Mouse (Mus musculus): ENCODE measurements around the gene Rabif. TPM values are rescaled to one million over a fixed set of nuclear protein-coding genes. Genes with fewer than 3 reads are reported as not detected.
A peak's percentile ranks its signal among the peaks of the same experiment; 100 is the strongest.
"Not testable (repeated sequence)": the region's sequence is repeated elsewhere in the genome, so short reads cannot be mapped to it uniquely, and the experiment has no call there.

Gene Rabif
- polyA plus RNA-seq (2015; fragmentation: Nextera tagmentation; extraction: Ambion mirVana) = 73.3 and 78.5 TPM in 2 replicates

DNA sequence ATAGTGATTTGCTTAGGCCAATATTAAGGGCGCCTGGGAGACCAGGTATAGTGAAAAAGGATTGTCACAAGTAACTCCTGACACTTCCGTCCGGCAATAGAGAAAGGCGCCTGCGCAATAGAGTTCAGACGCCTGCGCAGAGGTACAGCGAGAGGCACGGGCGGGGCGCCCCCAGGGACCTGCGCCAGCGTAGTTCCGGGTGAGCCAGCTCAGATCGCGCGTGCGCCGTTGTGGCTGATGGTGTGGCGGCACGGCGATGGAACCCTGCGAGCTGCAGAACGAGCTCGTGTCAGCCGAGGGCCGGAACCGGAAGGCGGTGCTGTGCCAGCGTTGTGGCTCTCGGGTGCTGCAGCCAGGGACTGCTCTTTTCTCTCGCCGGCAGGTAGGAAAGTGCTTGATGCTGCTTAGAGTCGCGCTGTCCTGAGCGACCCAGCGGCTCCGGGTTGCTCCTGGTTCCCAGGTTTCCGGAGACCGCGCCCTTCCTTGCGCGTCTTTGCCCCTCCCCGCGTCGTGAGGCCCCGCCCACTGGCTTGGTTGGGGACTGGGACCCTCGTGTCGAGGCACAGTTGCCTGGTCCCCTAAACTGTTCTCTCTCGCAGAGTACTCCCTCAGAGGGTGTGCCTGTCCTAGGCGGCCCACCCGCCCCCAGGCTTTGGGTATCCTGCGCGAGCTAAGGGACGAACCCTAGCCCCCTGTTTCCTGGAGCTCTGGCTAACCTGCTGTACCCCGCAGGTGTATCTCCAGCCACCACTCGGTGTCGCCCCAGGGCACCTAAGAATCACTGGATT, at the start of gene Rabif:
Gene Rabif, plus strand, starts transcription at position 221 of the 788 bp plus-strand sequence.
- ATAC-seq = peak; percentile 99
- Histone ChIP-seq H3K4me2 (ENCODE audit: low read length) (peak within 1 kb of the TSS; percentile 73), H3K27ac (ENCODE audit: low read length) (peak within 1 kb of the TSS; percentile 95), H3K4me1 (ENCODE audit: control insufficient read depth, insufficient read depth, low read length) (peaks cover 15% of the 10 kb centered on the region), H3K9ac (ENCODE audit: low read depth, low read length) (peak within 1 kb of the TSS; percentile 80), H3K9me3 (replicated peaks; ENCODE audit: control insufficient read depth, low read length, poor library complexity, severe bottlenecking) (no peaks in the 10 kb centered on the region), H3K36me3 (ENCODE audit: control insufficient read depth, insufficient read depth, low read length) (no peaks in the 10 kb centered on the region), H3K27me3 (ENCODE audit: control insufficient read depth, insufficient read depth, low read depth, low read length) (no peaks in the 10 kb centered on the region), H3K4me3 (ENCODE audit: low read depth, low read length) (peak within 1 kb of the TSS; percentile 77)
- under 1% methylated on average over 57 of the region's 58 CpGs for WGBS

DNA sequence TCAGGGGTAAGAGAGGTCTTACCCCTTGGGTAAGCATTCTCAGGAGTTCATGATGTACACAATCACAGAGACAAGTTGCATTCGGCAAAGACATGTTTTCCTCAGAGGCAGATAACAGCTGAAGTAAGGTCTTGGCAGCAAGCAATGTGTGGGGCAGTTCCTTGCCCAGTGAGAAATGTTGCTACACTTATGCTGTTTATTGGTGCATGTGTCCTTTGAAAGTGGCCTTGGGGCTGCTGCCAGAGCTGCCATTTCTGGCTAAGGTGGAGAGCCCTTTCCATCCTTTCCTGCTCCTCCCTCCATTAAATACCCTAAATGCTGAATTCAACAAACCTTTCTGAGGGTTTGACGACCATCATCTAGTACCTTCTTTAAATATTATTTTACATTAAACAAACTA, 49.0 kb upstream of the Rabif start:
- H3K4me2 ChIP-seq (ENCODE audit: low read length) = no peak overlapping the region
- H3K9ac ChIP-seq (ENCODE audit: low read depth, low read length) = no peak overlapping the region
- no peak overlapping the region for H3K27ac ChIP-seq (ENCODE audit: low read length)
- 90% methylated on average over 2 of the region's 2 CpGs for WGBS
- no peak for ATAC-seq
- no peaks in the 10 kb centered on the region for H3K4me1 ChIP-seq (ENCODE audit: control insufficient read depth, insufficient read depth, low read length)
- H3K4me3 ChIP-seq (ENCODE audit: low read depth, low read length) = no peak overlapping the region
- no peaks in the 10 kb centered on the region for H3K27me3 ChIP-seq (ENCODE audit: control insufficient read depth, insufficient read depth, low read depth, low read length)
- H3K9me3 ChIP-seq (replicated peaks; ENCODE audit: control insufficient read depth, low read length, poor library complexity, severe bottlenecking) = no peaks in the 10 kb centered on the region
- H3K36me3 ChIP-seq (ENCODE audit: control insufficient read depth, insufficient read depth, low read length) = no peaks in the 10 kb centered on the region

GRCm38 (mm10) chr1:134448537-134448936, 45.9 kb upstream of the Rabif start:
- WGBS = 66% methylated on average over 3 of the region's 3 CpGs
- not testable (repeated sequence) for H3K4me1 ChIP-seq (ENCODE audit: control insufficient read depth, insufficient read depth, low read length); H3K27ac ChIP-seq (ENCODE audit: low read length); H3K27me3 ChIP-seq (ENCODE audit: control insufficient read depth, insufficient read depth, low read depth, low read length); H3K9me3 ChIP-seq (replicated peaks; ENCODE audit: control insufficient read depth, low read length, poor library complexity, severe bottlenecking); H3K4me2 ChIP-seq (ENCODE audit: low read length); H3K36me3 ChIP-seq (ENCODE audit: control insufficient read depth, insufficient read depth, low read length); ATAC-seq; H3K4me3 ChIP-seq (ENCODE audit: low read depth, low read length); H3K9ac ChIP-seq (ENCODE audit: low read depth, low read length)

- WGBS = 86% methylated on average over 4 of the region's 4 CpGs
- H3K9ac ChIP-seq (ENCODE audit: low read depth, low read length) = no peak overlapping the region
- no peak overlapping the region for H3K27ac ChIP-seq (ENCODE audit: low read length)
- H3K4me2 ChIP-seq (ENCODE audit: low read length) = no peak overlapping the region
- H3K4me3 ChIP-seq (ENCODE audit: low read depth, low read length) = no peak overlapping the region
- peaks cover 7% of the 10 kb centered on the region for H3K4me1 ChIP-seq (ENCODE audit: control insufficient read depth, insufficient read depth, low read length)
- no peaks in the 10 kb centered on the region for H3K36me3 ChIP-seq (ENCODE audit: control insufficient read depth, insufficient read depth, low read length)
- no peaks in the 10 kb centered on the region for H3K27me3 ChIP-seq (ENCODE audit: control insufficient read depth, insufficient read depth, low read depth, low read length)
- ATAC-seq = no peak
- H3K9me3 ChIP-seq (replicated peaks; ENCODE audit: control insufficient read depth, low read length, poor library complexity, severe bottlenecking) = no peaks in the 10 kb centered on the region
These were observed 44.2 kb upstream of the Rabif start for GRCm38 (mm10) chr1:134450201-134450600.

DNA sequence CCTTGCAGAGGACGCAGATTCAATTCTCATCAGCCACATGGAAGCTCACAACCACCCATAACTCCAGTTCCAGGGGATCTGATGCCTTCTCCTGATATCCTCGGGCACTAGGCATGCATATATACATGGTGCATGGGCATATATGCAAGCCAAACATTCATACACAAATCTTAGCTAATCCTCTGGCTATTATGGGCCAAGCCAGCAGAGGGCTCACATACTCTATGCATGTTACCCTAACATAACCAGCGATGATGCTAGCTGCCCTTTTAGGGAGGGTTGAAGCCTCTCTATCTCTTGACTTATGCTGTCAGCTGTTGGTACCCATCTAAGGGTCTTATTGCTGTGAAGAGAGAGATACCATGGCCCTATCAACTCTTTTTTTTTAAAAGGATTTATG, 43.5 kb upstream of the Rabif start:
- WGBS = 51% methylated on average over 3 of the region's 3 CpGs
- Histone ChIP-seq H3K27ac (ENCODE audit: low read length) (no peak overlapping the region), H3K9ac (ENCODE audit: low read depth, low read length) (no peak overlapping the region), H3K4me1 (ENCODE audit: control insufficient read depth, insufficient read depth, low read length) (peaks cover 7% of the 10 kb centered on the region), H3K4me2 (ENCODE audit: low read length) (no peak overlapping the region), H3K4me3 (ENCODE audit: low read depth, low read length) (no peak overlapping the region), H3K27me3 (ENCODE audit: control insufficient read depth, insufficient read depth, low read depth, low read length) (no peaks in the 10 kb centered on the region), H3K36me3 (ENCODE audit: control insufficient read depth, insufficient read depth, low read length) (no peaks in the 10 kb centered on the region), H3K9me3 (replicated peaks; ENCODE audit: control insufficient read depth, low read length, poor library complexity, severe bottlenecking) (no peaks in the 10 kb centered on the region)
- ATAC-seq = no peak

GRCm38 (mm10) chr1:134454904-134455824, 39.3 kb upstream of the Rabif start, which contains the start of gene Klhl12:
Gene Klhl12 (plus strand): TSS chr1:134455531.
- ATAC-seq = peak; percentile 95
- WGBS = under 1% methylated on average over 60 of the region's 61 CpGs

DNA sequence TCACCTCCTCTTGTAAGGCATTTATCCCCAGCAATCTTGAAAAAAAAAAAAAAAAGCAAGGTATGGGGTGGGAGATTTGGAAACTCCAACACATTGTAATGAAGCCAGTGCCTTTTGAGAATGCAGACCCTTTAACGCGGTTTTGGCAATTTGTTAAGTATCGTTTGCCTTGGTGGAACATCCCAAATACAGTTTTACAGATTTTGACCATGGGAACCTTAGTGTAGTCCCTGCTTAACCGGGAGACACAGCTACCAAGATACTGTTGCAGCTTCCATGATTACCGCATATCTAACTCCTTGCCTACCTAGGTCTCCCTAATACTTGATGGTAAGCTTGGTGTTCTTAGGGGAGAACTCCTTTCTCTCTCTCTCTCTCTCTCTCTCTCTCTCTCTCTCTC, 38.4 kb upstream of the Rabif start:
- ATAC-seq = no peak
- Histone ChIP-seq H3K4me1 (ENCODE audit: control insufficient read depth, insufficient read depth, low read length) (peaks cover 15% of the 10 kb centered on the region), H3K27ac (ENCODE audit: low read length) (no peak overlapping the region), H3K9me3 (replicated peaks; ENCODE audit: control insufficient read depth, low read length, poor library complexity, severe bottlenecking) (no peaks in the 10 kb centered on the region), H3K9ac (ENCODE audit: low read depth, low read length) (peak overlapping the region; percentile 84), H3K27me3 (ENCODE audit: control insufficient read depth, insufficient read depth, low read depth, low read length) (no peaks in the 10 kb centered on the region), H3K4me2 (ENCODE audit: low read length) (peak overlapping the region; percentile 81), H3K4me3 (ENCODE audit: low read depth, low read length) (peak overlapping the region; percentile 73), H3K36me3 (ENCODE audit: control insufficient read depth, insufficient read depth, low read length) (peaks cover 3% of the 10 kb centered on the region; the same call in 1 of the 2 replicates)
- WGBS = 20% methylated on average over 5 of the region's 5 CpGs

More at GRCm38 (mm10) chr1:134454904-134455824, 39.3 kb upstream of the Rabif start, which contains the start of gene Klhl12:
- peak within 1 kb of the TSS; percentile 73 for H3K4me3 ChIP-seq (ENCODE audit: low read depth, low read length)
- peak within 1 kb of the TSS; percentile 84 for H3K9ac ChIP-seq (ENCODE audit: low read depth, low read length)
- peak within 1 kb of the TSS; percentile 81 for H3K4me2 ChIP-seq (ENCODE audit: low read length)
- H3K27me3 ChIP-seq (ENCODE audit: control insufficient read depth, insufficient read depth, low read depth, low read length) = no peaks in the 10 kb centered on the region
- peaks cover 3% of the 10 kb centered on the region; the same call in 1 of the 2 replicates for H3K36me3 ChIP-seq (ENCODE audit: control insufficient read depth, insufficient read depth, low read length)
- H3K9me3 ChIP-seq (replicated peaks; ENCODE audit: control insufficient read depth, low read length, poor library complexity, severe bottlenecking) = no peaks in the 10 kb centered on the region
- peak within 1 kb of the TSS; percentile 67 for H3K27ac ChIP-seq (ENCODE audit: low read length)
- H3K4me1 ChIP-seq (ENCODE audit: control insufficient read depth, insufficient read depth, low read length) = peaks cover 15% of the 10 kb centered on the region

- Histone ChIP-seq H3K27ac (ENCODE audit: low read length) (no peak overlapping the region), H3K9ac (ENCODE audit: low read depth, low read length) (no peak overlapping the region), H3K27me3 (ENCODE audit: control insufficient read depth, insufficient read depth, low read depth, low read length) (no peaks in the 10 kb centered on the region), H3K9me3 (replicated peaks; ENCODE audit: control insufficient read depth, low read length, poor library complexity, severe bottlenecking) (no peaks in the 10 kb centered on the region), H3K4me2 (ENCODE audit: low read length) (no peak overlapping the region), H3K4me1 (ENCODE audit: control insufficient read depth, insufficient read depth, low read length) (peaks cover 15% of the 10 kb centered on the region), H3K4me3 (ENCODE audit: low read depth, low read length) (no peak overlapping the region), H3K36me3 (ENCODE audit: control insufficient read depth, insufficient read depth, low read length) (peaks cover 6% of the 10 kb centered on the region; the same call in 1 of the 2 replicates)
- ATAC-seq = no peak
- 93% methylated on average over 7 of the region's 7 CpGs for WGBS
These were observed 36.2 kb upstream of the Rabif start for GRCm38 (mm10) chr1:134458139-134458727.
